Mouse (Mus musculus) heart, postnatal 0 days (tissue): Measurements from ENCODE around the gene Gpr171. TPM values are rescaled to one million over a fixed set of nuclear protein-coding genes. Genes with fewer than 3 reads are reported as not detected.
"Not testable (repeated sequence)": the region's sequence is repeated elsewhere in the genome, so short reads cannot be mapped to it uniquely, and the experiment has no call there.

Source experiments
- ATAC-seq: fragments of 200-750 bp; cut with Nextera tagmentation; 2 replicates; pipeline ENCODE4 v1.8.0; 2017; ENCODE audit warnings: low read depth, moderate number of reproducible peaks, moderate library complexity; ENCODE audit not compliant: insufficient read depth
- DNase-seq: peaks from one replicate; pipeline ENCODE4 v3.0.0-alpha.2; 2016; ENCODE audit warnings: low spot score
- H3K27ac ChIP-seq: fragments of 300-500 bp; sonication (generic); 2 replicates; pipeline ENCODE4 v1.5.1; 2014; ENCODE audit warnings: low read depth, mild to moderate bottlenecking
- H3K27me3 ChIP-seq: fragments of 300-500 bp; sonication (generic); 2 replicates; pipeline ENCODE4 v1.6.1; 2014; ENCODE audit warnings: low read length, mixed read lengths; ENCODE audit not compliant: control insufficient read depth, insufficient read depth
- H3K36me3 ChIP-seq: fragments of 300-500 bp; sonication (generic); replicated peaks from 2 replicates; pipeline ENCODE4 v1.6.1; 2014; ENCODE audit warnings: low read length, mixed read lengths; ENCODE audit not compliant: control insufficient read depth, insufficient read depth
- H3K4me1 ChIP-seq: fragments of 300-500 bp; sonication (generic); 2 replicates; pipeline ENCODE4 v1.6.1; 2014; ENCODE audit warnings: antibody characterized with exemption; ENCODE audit not compliant: control insufficient read depth, insufficient read depth
- H3K4me2 ChIP-seq: fragments of 300-500 bp; sonication (generic); 2 replicates; pipeline ENCODE4 v1.6.1; 2014; ENCODE audit warnings: low read depth, mild to moderate bottlenecking, low read length, moderate library complexity
- H3K4me3 ChIP-seq: fragments of 300-500 bp; sonication (generic); 2 replicates; pipeline ENCODE4 v1.5.1; 2014; ENCODE audit warnings: low read depth, low read length
- H3K9ac ChIP-seq: fragments of 300-500 bp; sonication (generic); replicated peaks from 2 replicates; pipeline ENCODE4 v1.6.1; 2014; ENCODE audit warnings: low read depth, low read length, mixed read lengths
- H3K9me3 ChIP-seq: fragments of 300-500 bp; sonication (generic); replicated peaks from 2 replicates; pipeline ENCODE4 v1.6.1; 2016; ENCODE audit warnings: low read length; ENCODE audit not compliant: control insufficient read depth
- CTCF ChIP-seq: IDR thresholded peaks from 2 replicates; pipeline ENCODE4 v1.5.1; 2016; ENCODE audit warnings: antibody characterized with exemption, control low read depth, low read depth
- EP300 ChIP-seq: IDR thresholded peaks from 2 replicates; pipeline ENCODE4 v1.6.1; 2016; ENCODE audit warnings: antibody characterized with exemption, low read depth
- WGBS: fragments of 180-500 bp; shearing (Covaris S2); extraction: QIAGEN DNeasy Blood & Tissue Kit; methylation state at CpG from one replicate; pipeline ENCODE4 v1.1.7; 2014; 5-methylcytosine and 5-hydroxymethylcytosine counted together
- polyA plus RNA-seq: library from polyadenylated mRNA; unstranded; fragments of >200 nt; fragmentation: Nextera tagmentation; extraction: Ambion mirVana; gene quantifications from 2 replicates; pipeline ENCODE4 v1.2.1, GENCODE M21; 2015
- total RNA-seq: library from RNA; depleted of rRNA; stranded (reverse); fragments of >200 nt; gene quantifications from 2 replicates; pipeline ENCODE4 v1.2.3, GENCODE M21; 2014; ENCODE audit warnings: low replicate concordance

Gpr171 gene
- total and polyA plus RNA-seq, 2 experiments from 2014 or later: 0.29 TPM; not detected in 1

DNA sequence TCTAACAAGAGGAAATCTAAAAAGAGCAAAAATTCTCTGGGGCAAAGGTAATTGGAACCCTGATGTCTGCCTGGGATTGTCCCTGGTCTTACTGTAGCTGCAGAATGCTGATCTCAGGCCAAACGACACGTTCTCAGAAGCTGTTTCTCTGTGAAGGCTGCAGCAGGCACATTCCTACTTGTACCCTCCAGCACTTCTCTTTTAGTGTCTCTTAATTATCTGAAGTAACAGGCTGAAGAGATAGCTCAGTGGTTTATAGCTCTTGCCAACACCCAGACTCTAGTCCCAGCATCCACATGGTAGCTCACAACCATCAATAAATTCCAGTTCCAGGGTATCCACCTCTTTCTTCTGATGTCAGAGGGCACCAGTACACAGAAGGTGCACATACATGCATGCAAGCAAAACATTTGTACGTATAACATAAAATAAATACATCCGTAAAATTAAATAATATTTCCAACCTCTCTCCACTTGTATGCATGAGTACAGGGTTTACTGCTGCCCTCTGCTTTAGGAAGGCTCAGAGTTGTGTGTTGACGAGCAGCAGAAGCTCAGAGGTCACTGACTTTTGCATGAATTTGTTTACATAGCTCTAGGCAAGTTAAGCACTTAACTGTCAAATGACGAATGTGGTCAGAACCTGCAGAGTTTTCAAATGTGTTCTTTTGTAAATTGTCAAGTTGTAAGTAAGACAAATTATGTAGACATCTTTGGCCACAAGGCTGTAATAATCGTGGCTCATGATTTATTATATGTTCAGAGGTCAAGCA, 24.3 kb upstream of the Gpr171 start:
- H3K27ac ChIP-seq: no peak overlapping the region

GRCm38 (mm10) chr3:59125022-59125421, 23.4 kb upstream of the Gpr171 start:
- Histone ChIP-seq H3K9ac (no peak overlapping the region), H3K4me1 (no peaks in the 10 kb centered on the region), H3K27me3 (no peaks in the 10 kb centered on the region), H3K36me3 (no peaks in the 10 kb centered on the region), H3K27ac (no peak overlapping the region), H3K4me2 (no peak overlapping the region), H3K9me3 (no peaks in the 10 kb centered on the region), H3K4me3 (no peak overlapping the region)
- TF ChIP-seq CTCF (no peak), EP300 (no peak)
- ATAC-seq: no peak
- DNase-seq: no peak
- WGBS: 52% methylated on average over 5 of the region's 5 CpGs

More for the DNA sequence above, 24.3 kb upstream of the Gpr171 start:
- ATAC-seq (0 out of 2 replicates have a peak, but pooled peaks have one; percentile 24), DNase-seq (no peak)
- WGBS: 54% methylated on average over 7 of the region's 7 CpGs
- H3K4me3 ChIP-seq: no peak overlapping the region
- TF ChIP-seq CTCF: no peak
- no peak for TF ChIP-seq EP300
- no peaks in the 10 kb centered on the region for H3K36me3 ChIP-seq
- no peak overlapping the region for H3K4me2 ChIP-seq
- H3K27me3 ChIP-seq: no peaks in the 10 kb centered on the region
- no peak overlapping the region for H3K9ac ChIP-seq
- no peaks in the 10 kb centered on the region for H3K9me3 ChIP-seq
- H3K4me1 ChIP-seq: peaks cover 4% of the 10 kb centered on the region; the same call in 1 of the 2 replicates

DNA sequence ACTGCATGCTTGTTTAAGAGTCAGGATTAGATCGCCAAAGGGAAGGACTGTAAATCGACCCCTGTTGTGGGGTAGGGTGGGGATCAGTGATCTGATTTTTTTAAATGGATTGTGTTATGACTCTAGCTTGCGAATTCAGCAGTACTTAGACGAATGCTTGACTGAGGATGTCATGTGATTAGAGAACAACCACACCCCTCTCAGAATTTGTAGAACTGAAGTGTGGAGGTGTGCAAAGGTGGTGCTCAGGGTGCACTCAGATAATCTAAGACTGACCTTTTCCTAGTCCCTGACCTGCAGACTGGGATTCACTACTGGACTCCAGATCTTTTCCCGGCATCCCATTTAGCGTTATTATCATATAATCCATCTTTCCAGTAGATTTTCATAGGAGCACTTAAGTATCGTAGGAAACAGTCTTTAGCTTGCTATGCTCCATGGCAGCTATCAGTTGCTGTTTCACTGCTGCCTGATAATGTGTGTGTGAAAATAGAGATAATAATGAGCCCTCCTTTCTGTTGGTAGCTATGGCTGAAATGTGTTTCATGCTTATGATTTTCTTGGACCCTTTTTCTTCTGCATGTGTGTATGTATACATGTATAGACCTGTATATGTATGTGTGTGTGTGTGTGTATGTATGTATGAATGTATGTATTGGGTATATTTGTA, 20.3 kb upstream of the Gpr171 start:
- H3K27ac ChIP-seq: no peak overlapping the region

DNA sequence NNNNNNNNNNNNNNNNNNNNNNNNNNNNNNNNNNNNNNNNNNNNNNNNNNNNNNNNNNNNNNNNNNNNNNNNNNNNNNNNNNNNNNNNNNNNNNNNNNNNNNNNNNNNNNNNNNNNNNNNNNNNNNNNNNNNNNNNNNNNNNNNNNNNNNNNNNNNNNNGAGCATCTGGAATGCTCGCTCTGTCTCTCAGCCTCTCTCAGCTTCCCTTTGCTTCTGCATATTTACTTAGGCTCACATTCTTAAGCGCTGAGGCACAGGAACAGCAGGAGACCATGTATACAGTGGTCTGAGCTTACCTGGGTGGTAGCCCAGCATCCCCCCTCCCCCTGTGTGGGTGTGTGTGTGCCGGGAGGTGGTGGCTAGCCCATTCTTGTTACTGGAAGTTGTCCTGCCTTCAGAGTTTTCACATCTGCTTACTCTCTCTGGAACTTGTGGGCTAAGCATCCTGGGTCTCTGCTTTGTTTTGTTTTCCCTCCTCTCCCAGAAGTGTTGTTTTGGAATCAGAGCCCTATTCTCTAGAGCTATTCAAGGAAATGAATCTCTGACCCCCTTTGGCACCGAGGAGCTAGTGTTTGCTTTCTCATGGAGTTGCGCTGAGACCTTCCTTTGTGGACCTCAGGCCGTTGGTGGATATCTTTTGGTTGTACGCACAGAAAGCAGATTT, 19.6 kb upstream of the Gpr171 start:
- ATAC-seq (no peak), DNase-seq (no peak)
- no peak overlapping the region for H3K9ac ChIP-seq
- H3K27ac ChIP-seq: no peak overlapping the region
- TF ChIP-seq CTCF (no peak), EP300 (no peak)
- H3K4me3 ChIP-seq: no peak overlapping the region
- H3K27me3 ChIP-seq: no peaks in the 10 kb centered on the region
- H3K4me2 ChIP-seq: no peak overlapping the region
- no peaks in the 10 kb centered on the region for H3K4me1 ChIP-seq
- H3K36me3 ChIP-seq: no peaks in the 10 kb centered on the region
- H3K9me3 ChIP-seq: no peaks in the 10 kb centered on the region
- 49% methylated on average over 7 of the region's 7 CpGs for WGBS

More for the DNA sequence above, 20.3 kb upstream of the Gpr171 start:
- DNase-seq (no peak), ATAC-seq (no peak)
- Histone ChIP-seq H3K4me1 (no peaks in the 10 kb centered on the region), H3K9ac (no peak overlapping the region), H3K9me3 (no peaks in the 10 kb centered on the region), H3K36me3 (no peaks in the 10 kb centered on the region), H3K4me2 (no peak overlapping the region), H3K4me3 (no peak overlapping the region), H3K27me3 (no peaks in the 10 kb centered on the region)
- 56% methylated on average over 7 of the region's 7 CpGs for WGBS
- TF ChIP-seq CTCF: no peak
- no peak for TF ChIP-seq EP300

- Histone ChIP-seq H3K4me2 (no peak overlapping the region; the same call in 1 of the 2 replicates), H3K4me3 (no peak overlapping the region), H3K4me1 (peaks cover 14% of the 10 kb centered on the region; the same call in 1 of the 2 replicates), H3K9me3 (no peaks in the 10 kb centered on the region), H3K36me3 (no peaks in the 10 kb centered on the region), H3K27ac (peak overlapping the region; percentile 90), H3K9ac (no peak overlapping the region), H3K27me3 (no peaks in the 10 kb centered on the region)
- no peak for TF ChIP-seq CTCF
- 0 out of 2 replicates have a peak, but pooled peaks have one; percentile 52 for TF ChIP-seq EP300
- 8% methylated on average over 8 of the region's 8 CpGs for WGBS
- DNase-seq: peak; percentile 80
- peak; percentile 88 for ATAC-seq
These were observed 12.4 kb upstream of the Gpr171 start for GRCm38 (mm10) chr3:59113973-59114517.

GRCm38 (mm10) chr3:59113291-59113690, 11.7 kb upstream of the Gpr171 start:
- H3K4me3 ChIP-seq, H3K9me3 ChIP-seq, H3K27me3 ChIP-seq, H3K36me3 ChIP-seq, H3K9ac ChIP-seq, H3K4me2 ChIP-seq, ATAC-seq, DNase-seq: not testable (repeated sequence)
- Histone ChIP-seq H3K27ac (peak overlapping the region; percentile 90), H3K4me1 (peaks cover 14% of the 10 kb centered on the region; the same call in 1 of the 2 replicates)
- WGBS: 82% methylated on average over 4 of the region's 4 CpGs
